In genomic region chr11:20372616-20373211, GRCm38 (mm10) we compare ENCODE assay signal across 11 mouse cellular contexts. TPM values are rescaled to one million over a fixed set of nuclear protein-coding genes. Genes with fewer than 3 reads are reported as not detected.
DNase-seq lines count a peak whose midpoint lies in the region; ATAC-seq lines count a peak whose summit lies in the region.
"Had no signal": no experiment of that assay in that cellular context is flagged by ENCODE, and none has a peak within 500 bp of the region (broad histone marks: within the 10 kb centered on the region; RNA-seq: fewer than 3 reads in every experiment).

No protein-coding gene starts in this region.

- no peaks in the 10 kb centered on the region for H3K9me3 ChIP-seq in heart, embryonic 11.5 days (replicated peaks; ENCODE audit: control insufficient read depth, low read length)
- no peaks in the 10 kb centered on the region for H3K9me3 ChIP-seq in neural tube, embryonic 15.5 days (replicated peaks)
- H3K9me3 ChIP-seq in kidney, embryonic 16.5 days (ENCODE audit: low read length) = no peaks in the 10 kb centered on the region

- H3K36me3 ChIP-seq in heart, embryonic 11.5 days (ENCODE audit: control insufficient read depth, insufficient read depth, low read length) = no peaks in the 10 kb centered on the region
- H3K36me3 ChIP-seq in neural tube, embryonic 15.5 days = no peaks in the 10 kb centered on the region
- H3K36me3 ChIP-seq in kidney, embryonic 16.5 days (ENCODE audit: insufficient read depth, low read length) = no peaks in the 10 kb centered on the region

- H3K4me2 ChIP-seq in heart, embryonic 11.5 days = no peak overlapping the region
- no peak overlapping the region for H3K4me2 ChIP-seq in neural tube, embryonic 15.5 days
- H3K4me2 ChIP-seq in kidney, embryonic 16.5 days (replicated peaks; ENCODE audit: low read depth, low read length) = no peak overlapping the region

- H3K27me3 ChIP-seq in heart, embryonic 11.5 days (ENCODE audit: control insufficient read depth, insufficient read depth, low read length) = no peaks in the 10 kb centered on the region
- no peaks in the 10 kb centered on the region for H3K27me3 ChIP-seq in neural tube, embryonic 15.5 days (replicated peaks)
- H3K27me3 ChIP-seq in kidney, embryonic 16.5 days (ENCODE audit: insufficient read depth, low read length) = no peaks in the 10 kb centered on the region

- H3K4me3 ChIP-seq in heart, embryonic 11.5 days (ENCODE audit: low read depth, low read length) = no peak overlapping the region
- H3K4me3 ChIP-seq in neural tube, embryonic 15.5 days (replicated peaks) = no peak overlapping the region
- H3K4me3 ChIP-seq in kidney, embryonic 16.5 days (ENCODE audit: low read length) = no peak overlapping the region

- WGBS in heart, embryonic 11.5 days (ENCODE audit: insufficient replicate concordance) = 74% methylated on average over 8 of the region's 8 CpGs
- 68% methylated on average over 8 of the region's 8 CpGs for WGBS in neural tube, embryonic 15.5 days
- WGBS in kidney, embryonic 16.5 days = 73% methylated on average over 8 of the region's 8 CpGs

- no peak for ATAC-seq in heart, embryonic 11.5 days (replicated peaks; ENCODE audit: insufficient number of reproducible peaks, low FRiP score, low TSS enrichment)
- ATAC-seq in neural tube, embryonic 15.5 days (ENCODE audit: low FRiP score) = peak; percentile 45; the same call in 1 of the 2 replicates
- ATAC-seq in kidney, embryonic 16.5 days (ENCODE audit: low FRiP score, low TSS enrichment) = no peak
- ATAC-seq: intestine, postnatal 0 days; lung, postnatal 0 days had no signal

- peak; percentile 93 for DNase-seq in heart, adult 11 months
- no peak for DNase-seq in neural tube, embryonic 10.5 days (ENCODE audit: extremely low spot score, low spot score)
- DNase-seq in frontal cortex, postnatal 36 days (ENCODE audit: low spot score in 2 of 2) = peak; percentile 21 to 34
- peak; percentile 12 for DNase-seq in right cerebral cortex, postnatal 14 days
- DNase-seq in c-Kit-positive CD71-positive TER-119-positive erythroid progenitor cells, embryonic 14.5 days (ENCODE audit: low spot score) = no peak
- DNase-seq: gastrocnemius, postnatal 14 days had no signal

- H3K4me1 ChIP-seq in heart, embryonic 11.5 days (ENCODE audit: control insufficient read depth, insufficient read depth, low read length) = peaks cover 4% of the 10 kb centered on the region; the same call in 1 of the 2 replicates
- no peaks in the 10 kb centered on the region for H3K4me1 ChIP-seq in neural tube, embryonic 15.5 days
- H3K4me1 ChIP-seq in kidney, embryonic 16.5 days (ENCODE audit: insufficient read depth, low read length) = no peaks in the 10 kb centered on the region

- H3K27ac ChIP-seq in heart, embryonic 11.5 days (ENCODE audit: low read depth, low read length) = no peak overlapping the region
- H3K27ac ChIP-seq in neural tube, embryonic 15.5 days (replicated peaks) = no peak overlapping the region
- H3K27ac ChIP-seq in kidney, embryonic 16.5 days (ENCODE audit: low read length) = no peak overlapping the region

- H3K9ac ChIP-seq in heart, embryonic 11.5 days (ENCODE audit: low read depth, low read length) = no peak overlapping the region
- no peak overlapping the region for H3K9ac ChIP-seq in neural tube, embryonic 15.5 days (replicated peaks)
- no peak overlapping the region for H3K9ac ChIP-seq in kidney, embryonic 16.5 days (replicated peaks; ENCODE audit: low read length)

RNA-seq across cellular contexts. Expression of gene Slc1a4, which starts 40.2 kb away (rescaled TPM):
- polyA plus RNA-seq in heart, embryonic 11.5 days (2014; fragmentation: Nextera tagmentation; extraction: Ambion mirVana) = 7.9 and 10.6 TPM in 2 replicates
- 56.0 and 61.0 TPM in 2 replicates for polyA plus RNA-seq in neural tube, embryonic 15.5 days (2015; fragmentation: Nextera tagmentation; extraction: Ambion mirVana)
- 9.4 and 9.8 TPM in 2 replicates for polyA plus RNA-seq in kidney, embryonic 16.5 days (2015; fragmentation: Nextera tagmentation; extraction: Ambion mirVana)

Comparison
In these comparisons a context has a peak if more than half of its experiments do, and no peak if none do; other contexts are left out.
1. DNase-seq: peak in heart, adult 11 months (single experiment), frontal cortex, postnatal 36 days (2 of 2) and right cerebral cortex, postnatal 14 days (single experiment); none in neural tube, embryonic 10.5 days (single experiment) and c-Kit-positive CD71-positive TER-119-positive erythroid progenitor cells, embryonic 14.5 days (single experiment).